Mouse (Mus musculus) embryo, embryonic 11.5 days (tissue): Measurements from ENCODE around the gene Fam222a.

Source experiments
- DNase-seq: peaks from one replicate; pipeline ENCODE4 v3.0.0-alpha.2; 2012; ENCODE audit warnings: low read depth, low spot score

The Fam222a gene

GRCm38 (mm10) chr5:114557765-114558731 lies 9.8 kb upstream of the Fam222a start:
- DNase-seq, result no peak

DNA sequence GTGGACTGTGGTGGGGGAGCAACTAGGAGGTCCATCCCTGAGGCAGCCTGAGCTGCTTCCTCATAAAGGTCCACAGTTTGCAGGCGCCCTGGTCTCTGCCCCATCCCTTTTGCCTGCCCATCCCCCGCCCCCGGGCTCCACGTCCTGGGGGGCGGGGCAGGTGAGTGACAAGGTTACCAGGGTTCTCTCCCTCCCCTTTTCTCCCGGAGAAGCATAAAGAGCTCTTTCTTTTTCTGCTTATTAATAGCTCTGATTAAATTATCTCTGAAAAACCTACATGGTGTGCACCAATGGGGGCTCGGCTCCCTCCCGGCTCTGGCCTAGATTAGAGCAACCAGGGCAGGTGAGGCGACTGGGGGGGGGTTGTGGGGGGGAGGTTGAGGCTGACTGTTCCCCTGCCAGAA lies 7.3 kb upstream of the Fam222a start:
- no peak for DNase-seq

- DNase-seq, result no peak
These were observed 6.9 kb upstream of the Fam222a start for GRCm38 (mm10) chr5:114560965-114561364.

DNA sequence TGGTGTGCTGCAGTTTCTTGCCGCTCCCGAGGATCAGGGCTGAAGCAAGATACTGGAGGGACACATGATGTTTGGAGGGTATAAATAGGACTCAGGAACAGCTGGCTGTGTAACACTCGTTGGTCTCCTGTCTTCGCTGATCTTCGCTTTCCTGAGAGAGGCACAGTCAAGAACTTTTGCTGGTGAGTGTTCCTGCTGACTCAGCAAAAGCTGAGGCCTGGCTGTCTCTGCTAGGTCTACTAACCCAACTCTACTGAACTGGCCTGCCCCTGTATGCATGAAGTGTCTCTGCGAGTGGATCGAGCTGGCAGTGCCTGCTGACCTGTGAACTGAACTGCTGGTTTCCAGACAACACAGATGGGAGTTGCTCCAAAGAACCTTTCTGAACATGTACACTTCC lies 3.8 kb upstream of the Fam222a start:
- DNase-seq, result no peak

DNA sequence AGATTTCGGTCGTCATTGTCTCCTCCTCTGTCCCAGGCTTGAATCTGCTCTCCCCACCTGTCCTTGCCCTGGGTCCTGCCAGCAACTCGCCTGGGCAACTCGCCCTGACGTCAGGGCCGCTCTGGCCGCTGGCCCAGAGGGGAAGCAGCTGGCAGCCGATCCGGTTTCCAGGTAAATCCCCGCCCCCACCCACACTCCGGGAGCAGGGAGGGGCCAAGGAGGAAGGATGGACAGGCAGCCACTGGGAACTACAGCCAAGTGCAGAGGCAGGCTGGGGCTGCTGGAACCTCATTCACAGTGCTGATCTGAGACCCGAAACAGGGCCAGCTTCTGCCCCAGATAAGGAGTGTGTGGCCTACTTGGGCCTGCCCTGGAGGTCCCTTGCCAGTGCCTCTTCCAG lies 2.5 kb upstream of the Fam222a start:
- DNase-seq, result no peak

GRCm38 (mm10) chr5:114565751-114566150 lies 2.1 kb upstream of the Fam222a start:
- DNase-seq, result no peak

GRCm38 (mm10) chr5:114566461-114566860 lies 1.4 kb upstream of the Fam222a start:
- DNase-seq, result no peak

DNA sequence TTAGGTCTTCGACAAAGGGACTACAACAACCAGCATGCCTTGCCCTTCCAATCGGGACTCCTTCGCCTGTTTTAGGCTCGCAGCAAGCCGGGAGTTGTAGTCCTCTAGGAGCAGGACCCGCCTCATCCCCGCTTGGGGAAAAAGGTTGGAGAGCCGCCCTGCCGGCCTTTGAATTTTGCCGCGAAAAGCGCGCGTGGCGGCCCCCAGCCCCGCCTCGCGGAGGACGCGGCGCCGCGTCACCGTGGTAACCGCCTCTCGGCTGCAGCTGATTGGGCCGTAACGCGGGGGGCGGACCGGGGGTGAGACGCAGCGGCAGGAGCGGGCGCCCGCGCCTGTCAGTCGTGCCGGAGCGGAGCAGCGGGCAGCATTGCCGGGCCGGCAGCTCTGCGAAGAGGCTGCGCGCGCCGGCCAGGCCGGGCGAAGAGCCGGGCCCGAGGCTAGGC lies 720 bp upstream of the Fam222a start:
- peak; percentile 94 for DNase-seq

DNA sequence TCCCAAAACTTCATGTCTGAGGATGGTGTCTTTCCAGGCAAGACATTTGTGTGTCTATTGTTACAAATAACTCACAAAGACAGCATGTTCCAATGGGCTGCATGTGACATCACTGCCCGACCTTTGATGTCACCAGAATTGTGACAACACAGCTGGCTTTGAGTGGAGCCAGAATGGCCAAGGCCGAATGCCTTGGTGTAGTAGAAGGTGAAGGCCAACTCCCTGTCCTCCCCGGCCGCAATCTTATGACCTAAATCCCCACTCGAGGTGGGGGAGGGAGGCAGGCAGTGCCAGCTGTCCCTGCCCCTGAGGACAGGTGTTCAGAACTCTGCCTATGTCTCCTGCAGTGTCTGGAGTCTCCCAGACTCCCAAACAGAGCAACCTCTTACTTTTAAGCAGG lies 1.0 kb downstream of the Fam222a start:
- no peak for DNase-seq

- no peak for DNase-seq
These were observed 2.3 kb downstream of the Fam222a start for GRCm38 (mm10) chr5:114569918-114570670.

GRCm38 (mm10) chr5:114570791-114571450 lies 3.1 kb downstream of the Fam222a start:
- DNase-seq, result no peak

DNA sequence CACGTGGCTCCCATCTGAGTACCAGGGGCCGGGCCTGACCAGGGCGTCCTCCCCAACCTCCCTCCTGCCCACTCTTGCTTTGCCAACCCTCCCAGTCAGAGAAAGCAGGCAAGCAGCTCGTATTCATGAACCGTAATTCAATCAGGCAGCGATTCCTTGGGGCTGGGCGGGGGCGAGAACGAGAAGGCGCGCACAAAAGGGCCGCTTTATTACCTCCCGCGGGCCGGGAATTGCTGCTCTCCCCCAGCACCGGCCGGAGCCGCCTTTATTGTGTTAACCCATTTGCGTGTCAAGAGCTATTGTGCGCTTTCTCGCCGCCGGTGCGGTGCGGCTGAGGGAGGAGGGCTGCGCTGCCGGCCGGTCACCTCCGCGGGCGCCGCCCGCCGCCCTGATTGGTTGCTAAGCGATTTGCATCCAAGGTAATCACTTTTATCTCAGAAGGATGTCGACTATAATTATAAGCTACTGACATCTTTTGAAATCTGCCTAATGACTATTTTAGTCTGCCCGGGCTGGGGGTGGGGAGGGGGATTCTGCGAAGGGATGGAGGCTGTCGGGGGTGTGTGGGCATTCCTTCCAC lies 3.7 kb downstream of the Fam222a start:
- no peak for DNase-seq

DNA sequence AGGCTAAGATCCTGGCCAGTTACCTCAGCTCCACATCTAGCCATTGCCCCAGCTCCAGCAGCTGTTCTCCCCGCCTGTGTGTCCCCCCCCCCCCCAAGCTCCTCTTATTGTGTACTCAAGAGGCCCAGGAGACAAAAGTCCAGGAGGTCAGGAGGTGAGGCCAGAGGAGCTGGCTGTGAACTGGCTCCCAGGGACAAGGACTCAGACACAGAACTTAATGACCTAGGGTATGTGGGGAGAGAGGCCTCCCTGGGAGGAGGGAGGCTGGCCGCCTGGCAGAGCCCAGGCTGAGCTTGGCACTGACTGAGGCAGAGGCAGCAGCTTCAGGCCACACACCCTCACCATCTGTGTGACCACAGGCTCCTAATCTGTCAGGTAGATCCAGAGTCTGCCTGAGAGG lies 5.2 kb downstream of the Fam222a start:
- DNase-seq, result no peak

- DNase-seq, result no peak
These were observed 6.3 kb downstream of the Fam222a start for GRCm38 (mm10) chr5:114573920-114574628.

GRCm38 (mm10) chr5:114575010-114575409 lies 7.2 kb downstream of the Fam222a start:
- no peak for DNase-seq

- no peak for DNase-seq
These were observed 7.7 kb downstream of the Fam222a start for GRCm38 (mm10) chr5:114575530-114575929.

DNA sequence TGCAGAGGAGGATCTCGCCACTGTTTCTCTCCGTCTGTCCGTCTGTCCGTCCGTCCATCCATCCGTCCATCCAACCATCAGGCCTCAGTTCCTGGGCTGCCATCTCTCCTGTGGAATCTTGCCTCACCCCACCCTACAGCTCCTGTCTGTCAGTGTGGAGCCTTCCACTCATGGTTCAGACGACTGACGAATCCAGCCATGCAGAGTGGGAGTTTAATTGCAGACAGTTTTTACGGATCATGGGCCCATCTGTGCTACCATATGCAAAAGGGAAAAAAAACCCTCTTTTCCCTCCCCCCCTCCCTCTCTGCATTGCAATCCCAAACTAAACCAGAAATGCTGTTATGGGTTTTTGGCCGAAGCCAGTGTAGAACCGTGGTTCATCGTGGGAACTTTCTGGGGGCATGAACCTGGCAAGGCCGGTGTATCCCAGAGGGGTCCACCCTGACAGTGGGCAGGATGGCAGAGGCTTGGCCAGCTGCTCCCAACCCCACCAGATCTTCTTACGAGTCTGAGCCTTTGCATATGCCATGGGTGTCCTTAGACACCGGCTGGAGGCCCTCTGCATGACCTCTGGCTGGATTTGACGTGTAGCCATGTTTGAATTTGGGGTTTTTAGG lies 8.3 kb downstream of the Fam222a start:
- DNase-seq, result no peak

DNA sequence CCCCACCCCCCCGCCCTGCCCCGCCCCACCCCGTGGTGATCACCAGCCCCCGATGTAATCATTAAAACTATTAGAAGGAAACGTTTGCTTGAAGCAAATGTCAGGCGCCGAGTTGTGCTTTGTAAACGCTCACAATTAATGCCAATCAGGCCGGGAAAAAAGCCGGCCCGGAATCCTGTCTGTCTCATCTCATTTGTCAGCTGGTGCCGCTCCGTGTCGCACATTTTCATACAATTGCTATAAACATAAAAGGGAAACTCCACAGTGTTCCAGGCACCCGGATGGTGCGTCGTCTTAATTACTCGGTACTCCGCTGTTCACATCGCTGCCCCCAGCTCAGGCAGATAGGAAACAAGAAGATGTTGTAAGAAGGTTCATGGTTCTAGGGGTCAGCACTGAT lies 10.5 kb downstream of the Fam222a start:
- no peak for DNase-seq

GRCm38 (mm10) chr5:114579714-114580357 lies 12.0 kb downstream of the Fam222a start:
- DNase-seq, result no peak

GRCm38 (mm10) chr5:114581486-114581885 lies 13.7 kb downstream of the Fam222a start:
- no peak for DNase-seq
